Mouse (Mus musculus): ENCODE results near the gene B4galt4. TPM values are rescaled to one million over a fixed set of nuclear protein-coding genes. Genes with fewer than 3 reads are reported as not detected.

B4galt4 gene
- polyA plus RNA-seq, 1 experiment from 2014 or later: 39.1 TPM

- Histone ChIP-seq H3K9ac (no peak overlapping the region), H3K27me3 (no peaks in the 10 kb centered on the region), H3K27ac (replicated peaks) (no peak overlapping the region), H3K9me3 (no peaks in the 10 kb centered on the region), H3K4me1 (replicated peaks) (no peaks in the 10 kb centered on the region), H3K4me2 (no peak overlapping the region), H3K36me3 (peaks cover 33% of the 10 kb centered on the region), H3K4me3 (no peak overlapping the region)
- no peak for ATAC-seq (ENCODE audit: low FRiP score, low read depth)
- 95% methylated on average over 5 of the region's 5 CpGs for WGBS
These were observed 18.2 kb downstream of the B4galt4 start for GRCm38 (mm10) chr16:38760239-38760638.

GRCm38 (mm10) chr16:38760834-38761375, 18.8 kb downstream of the B4galt4 start:
- WGBS: 95% methylated on average over 6 of the region's 6 CpGs
- Histone ChIP-seq H3K9me3 (no peaks in the 10 kb centered on the region), H3K4me3 (no peak overlapping the region), H3K27me3 (no peaks in the 10 kb centered on the region), H3K4me2 (no peak overlapping the region), H3K9ac (no peak overlapping the region), H3K36me3 (peaks cover 36% of the 10 kb centered on the region), H3K4me1 (replicated peaks) (no peaks in the 10 kb centered on the region), H3K27ac (replicated peaks) (no peak overlapping the region)
- ATAC-seq (ENCODE audit: low FRiP score, low read depth): no peak

- Histone ChIP-seq H3K4me2 (no peak overlapping the region), H3K36me3 (peaks cover 42% of the 10 kb centered on the region), H3K4me1 (replicated peaks) (no peaks in the 10 kb centered on the region), H3K27ac (replicated peaks) (no peak overlapping the region), H3K9ac (no peak overlapping the region), H3K27me3 (no peaks in the 10 kb centered on the region), H3K9me3 (no peaks in the 10 kb centered on the region), H3K4me3 (no peak overlapping the region)
- ATAC-seq (ENCODE audit: low FRiP score, low read depth): no peak
- WGBS: 90% methylated on average over 5 of the region's 5 CpGs
These were observed 19.9 kb downstream of the B4galt4 start for GRCm38 (mm10) chr16:38761972-38762371.

- no peaks in the 10 kb centered on the region for H3K27me3 ChIP-seq
- no peaks in the 10 kb centered on the region for H3K4me1 ChIP-seq (replicated peaks)
- no peak overlapping the region for H3K9ac ChIP-seq
- H3K4me3 ChIP-seq: no peak overlapping the region
- H3K9me3 ChIP-seq: no peaks in the 10 kb centered on the region
- H3K4me2 ChIP-seq: no peak overlapping the region
- no peak overlapping the region for H3K27ac ChIP-seq (replicated peaks)
- 90% methylated on average over 8 of the region's 8 CpGs for WGBS
- peaks cover 42% of the 10 kb centered on the region for H3K36me3 ChIP-seq
- ATAC-seq (ENCODE audit: low FRiP score, low read depth): no peak
These were observed 20.3 kb downstream of the B4galt4 start for GRCm38 (mm10) chr16:38762401-38762800.

- Histone ChIP-seq H3K4me3 (no peak overlapping the region), H3K4me1 (replicated peaks) (no peaks in the 10 kb centered on the region), H3K27ac (replicated peaks) (no peak overlapping the region), H3K4me2 (no peak overlapping the region), H3K27me3 (no peaks in the 10 kb centered on the region), H3K9ac (no peak overlapping the region), H3K36me3 (peaks cover 41% of the 10 kb centered on the region), H3K9me3 (no peaks in the 10 kb centered on the region)
- ATAC-seq (ENCODE audit: low FRiP score, low read depth): no peak
- WGBS: 87% methylated on average over 4 of the region's 4 CpGs
These were observed 21.4 kb downstream of the B4galt4 start for GRCm38 (mm10) chr16:38763508-38763907.

- peaks cover 40% of the 10 kb centered on the region for H3K36me3 ChIP-seq
- no peak for ATAC-seq (ENCODE audit: low FRiP score, low read depth)
These were observed 24.6 kb downstream of the B4galt4 start for GRCm38 (mm10) chr16:38766671-38767070.

GRCm38 (mm10) chr16:38767761-38768160, 25.7 kb downstream of the B4galt4 start:
- Histone ChIP-seq H3K9ac (no peak overlapping the region), H3K4me3 (no peak overlapping the region), H3K27me3 (no peaks in the 10 kb centered on the region), H3K9me3 (no peaks in the 10 kb centered on the region), H3K36me3 (peaks cover 40% of the 10 kb centered on the region), H3K27ac (replicated peaks) (no peak overlapping the region), H3K4me2 (no peak overlapping the region), H3K4me1 (replicated peaks) (no peaks in the 10 kb centered on the region)
- WGBS: 82% methylated on average over 8 of the region's 8 CpGs
- no peak for ATAC-seq (ENCODE audit: low FRiP score, low read depth)

More at GRCm38 (mm10) chr16:38766671-38767070, 24.6 kb downstream of the B4galt4 start:
- 64% methylated on average over 3 of the region's 3 CpGs for WGBS
- no peaks in the 10 kb centered on the region for H3K27me3 ChIP-seq
- H3K27ac ChIP-seq (replicated peaks): no peak overlapping the region
- no peak overlapping the region for H3K4me3 ChIP-seq
- no peaks in the 10 kb centered on the region for H3K4me1 ChIP-seq (replicated peaks)
- no peak overlapping the region for H3K9ac ChIP-seq
- H3K4me2 ChIP-seq: no peak overlapping the region
- H3K9me3 ChIP-seq: no peaks in the 10 kb centered on the region

GRCm38 (mm10) chr16:38768386-38768785, 26.3 kb downstream of the B4galt4 start:
- no peaks in the 10 kb centered on the region for H3K4me1 ChIP-seq (replicated peaks)
- no peak overlapping the region for H3K4me3 ChIP-seq
- no peaks in the 10 kb centered on the region for H3K9me3 ChIP-seq
- no peak overlapping the region for H3K27ac ChIP-seq (replicated peaks)
- WGBS: 93% methylated on average over 8 of the region's 8 CpGs
- no peak for ATAC-seq (ENCODE audit: low FRiP score, low read depth)
- H3K4me2 ChIP-seq: no peak overlapping the region
- no peak overlapping the region for H3K9ac ChIP-seq
- H3K27me3 ChIP-seq: no peaks in the 10 kb centered on the region
- H3K36me3 ChIP-seq: peaks cover 40% of the 10 kb centered on the region

- Histone ChIP-seq H3K36me3 (peaks cover 31% of the 10 kb centered on the region), H3K4me1 (replicated peaks) (no peaks in the 10 kb centered on the region), H3K4me3 (no peak overlapping the region), H3K27me3 (no peaks in the 10 kb centered on the region), H3K9ac (no peak overlapping the region), H3K9me3 (no peaks in the 10 kb centered on the region), H3K4me2 (no peak overlapping the region), H3K27ac (replicated peaks) (no peak overlapping the region)
- no peak for ATAC-seq (ENCODE audit: low FRiP score, low read depth)
- WGBS: 89% methylated on average over 9 of the region's 9 CpGs
These were observed 27.5 kb downstream of the B4galt4 start for GRCm38 (mm10) chr16:38769529-38769928.

- 93% methylated on average over 6 of the region's 6 CpGs for WGBS
- peaks cover 27% of the 10 kb centered on the region for H3K36me3 ChIP-seq
- H3K4me3 ChIP-seq: no peak overlapping the region
- no peak overlapping the region for H3K27ac ChIP-seq (replicated peaks)
- H3K9ac ChIP-seq: no peak overlapping the region
- H3K4me1 ChIP-seq (replicated peaks): no peaks in the 10 kb centered on the region
- no peaks in the 10 kb centered on the region for H3K9me3 ChIP-seq
- ATAC-seq (ENCODE audit: low FRiP score, low read depth): no peak
- no peaks in the 10 kb centered on the region for H3K27me3 ChIP-seq
- H3K4me2 ChIP-seq: no peak overlapping the region
These were observed 29.1 kb downstream of the B4galt4 start for GRCm38 (mm10) chr16:38771145-38771544.

- no peak overlapping the region for H3K27ac ChIP-seq (replicated peaks)
- no peaks in the 10 kb centered on the region for H3K4me1 ChIP-seq (replicated peaks)
- H3K4me2 ChIP-seq: no peak overlapping the region
- H3K27me3 ChIP-seq: no peaks in the 10 kb centered on the region
- no peak for ATAC-seq (ENCODE audit: low FRiP score, low read depth)
- H3K36me3 ChIP-seq: peaks cover 13% of the 10 kb centered on the region
- no peak overlapping the region for H3K9ac ChIP-seq
- WGBS: 43% methylated on average over 12 of the region's 12 CpGs
- no peaks in the 10 kb centered on the region for H3K9me3 ChIP-seq
- H3K4me3 ChIP-seq: no peak overlapping the region
These were observed 30.9 kb downstream of the B4galt4 start for GRCm38 (mm10) chr16:38772906-38773496.

GRCm38 (mm10) chr16:38774964-38775746, 33.1 kb downstream of the B4galt4 start:
- H3K27me3 ChIP-seq: no peaks in the 10 kb centered on the region
- H3K27ac ChIP-seq (replicated peaks): no peak overlapping the region
- WGBS: 63% methylated on average over 7 of the region's 7 CpGs
- H3K4me1 ChIP-seq (replicated peaks): no peaks in the 10 kb centered on the region
- H3K36me3 ChIP-seq: no peaks in the 10 kb centered on the region
- no peak overlapping the region for H3K4me3 ChIP-seq
- ATAC-seq (ENCODE audit: low FRiP score, low read depth): no peak
- H3K9me3 ChIP-seq: no peaks in the 10 kb centered on the region
- H3K9ac ChIP-seq: no peak overlapping the region
- H3K4me2 ChIP-seq: no peak overlapping the region
